Mouse (Mus musculus) erythroblast, embryonic 14.5 days (primary cell): ENCODE measurements around the gene Rap1gds1.

Experiments
- GATA1 ChIP-seq: IDR thresholded peaks from 2 replicates; pipeline ENCODE4 v1.6.1; 2012; ENCODE audit warnings: low read length, inconsistent platforms, mixed read lengths
- TAL1 ChIP-seq: IDR thresholded peaks from 3 replicates; pipeline ENCODE4 v1.6.1; 2012; ENCODE audit warnings: low read length, inconsistent platforms, mixed read lengths

- TF ChIP-seq GATA1 (no peak), TAL1 (no peak)
Observed at GRCm38 (mm10) chr3:139103346-139103745, 28.3 kb upstream of the Rap1gds1 start.
